Mouse (Mus musculus) neural tube, embryonic 11.5 days (tissue): Measurements from ENCODE around the gene Gdap1l1. TPM values are rescaled to one million over a fixed set of nuclear protein-coding genes. Genes with fewer than 3 reads are reported as not detected.
"Not testable (repeated sequence)": the region's sequence is repeated elsewhere in the genome, so short reads cannot be mapped to it uniquely, and the experiment has no call there.

Experiments used
- ATAC-seq: fragments of 200-750 bp; cut with Nextera tagmentation; 2 replicates; pipeline ENCODE4 v1.8.0; 2017; ENCODE audit warnings: moderate number of reproducible peaks, mild to moderate bottlenecking, moderate TSS enrichment, moderate library complexity; ENCODE audit not compliant: insufficient read depth, low FRiP score, low TSS enrichment
- DNase-seq: peaks from one replicate; pipeline ENCODE4 v3.0.0-alpha.2; 2015; ENCODE audit warnings: low spot score
- H3K27ac ChIP-seq: fragments of 300-500 bp; sonication (generic); 2 replicates; pipeline ENCODE4 v1.5.1; 2014; ENCODE audit warnings: low read depth, mild to moderate bottlenecking, low read length
- H3K27me3 ChIP-seq: fragments of 300-500 bp; sonication (generic); 2 replicates; pipeline ENCODE4 v1.6.1; 2014; ENCODE audit warnings: mild to moderate bottlenecking, low read length, mixed read lengths; ENCODE audit not compliant: control insufficient read depth, insufficient read depth
- H3K36me3 ChIP-seq: fragments of 300-500 bp; sonication (generic); 2 replicates; pipeline ENCODE4 v1.6.1; 2014; ENCODE audit warnings: mild to moderate bottlenecking, low read length, moderate library complexity, mixed read lengths; ENCODE audit not compliant: control insufficient read depth, insufficient read depth
- H3K4me1 ChIP-seq: fragments of 300-500 bp; sonication (generic); 2 replicates; pipeline ENCODE4 v1.6.1; 2014; ENCODE audit warnings: low read length, mixed read lengths; ENCODE audit not compliant: control insufficient read depth, insufficient read depth
- H3K4me2 ChIP-seq: fragments of 300-500 bp; sonication (generic); 2 replicates; pipeline ENCODE4 v1.6.1; 2014; ENCODE audit warnings: low read depth, mild to moderate bottlenecking, moderate library complexity
- H3K4me3 ChIP-seq: fragments of 300-500 bp; sonication (generic); 2 replicates; pipeline ENCODE4 v1.5.1; 2014; ENCODE audit warnings: low read depth, low read length
- H3K9ac ChIP-seq: fragments of 300-500 bp; sonication (generic); 2 replicates; pipeline ENCODE4 v1.6.1; 2014; ENCODE audit warnings: mild to moderate bottlenecking, low read length
- H3K9me3 ChIP-seq: fragments of 300-500 bp; sonication (generic); 2 replicates; pipeline ENCODE4 v1.6.1; 2016; ENCODE audit warnings: low read length; ENCODE audit not compliant: control insufficient read depth
- WGBS: fragments of 180-500 bp; shearing (Covaris S2); extraction: QIAGEN DNeasy Blood & Tissue Kit; methylation state at CpG from one replicate; pipeline ENCODE4 v1.1.7; 2014; 5-methylcytosine and 5-hydroxymethylcytosine counted together
- polyA plus RNA-seq: library from polyadenylated mRNA; unstranded; fragments of >200 nt; fragmentation: Nextera tagmentation; extraction: Ambion mirVana; gene quantifications from 2 replicates; pipeline ENCODE4 v1.2.1, GENCODE M21; 2014

Gdap1l1 gene
- polyA plus RNA-seq, 1 experiment from 2014 or later = 53.8 TPM

DNA sequence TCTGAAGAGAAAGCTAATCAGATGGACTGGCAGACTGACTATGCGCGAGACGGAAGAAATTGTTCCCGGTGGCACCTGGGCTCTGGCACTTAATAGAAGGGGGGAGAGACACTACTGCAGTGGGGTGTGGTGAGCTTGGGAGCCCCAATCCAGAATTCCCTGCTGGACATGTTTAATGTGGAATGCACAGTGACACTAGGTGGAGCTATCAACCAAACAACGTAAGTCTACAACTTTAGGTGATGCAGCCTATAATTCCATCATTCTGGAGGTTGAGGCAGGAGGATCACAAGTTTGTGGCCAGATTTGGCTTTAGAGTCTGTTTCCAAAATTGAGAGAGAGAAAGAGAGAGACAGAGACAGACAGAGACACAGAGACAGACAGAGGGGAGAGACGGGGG lies 14.5 kb downstream of the Gdap1l1 start:
- no peak for ATAC-seq
- Histone ChIP-seq H3K4me1 (no peaks in the 10 kb centered on the region), H3K36me3 (no peaks in the 10 kb centered on the region), H3K9me3 (no peaks in the 10 kb centered on the region), H3K27ac (no peak overlapping the region), H3K4me2 (no peak overlapping the region), H3K27me3 (no peaks in the 10 kb centered on the region), H3K9ac (no peak overlapping the region), H3K4me3 (no peak overlapping the region)
- WGBS = 87% methylated on average over 6 of the region's 6 CpGs
- no peak for DNase-seq

DNA sequence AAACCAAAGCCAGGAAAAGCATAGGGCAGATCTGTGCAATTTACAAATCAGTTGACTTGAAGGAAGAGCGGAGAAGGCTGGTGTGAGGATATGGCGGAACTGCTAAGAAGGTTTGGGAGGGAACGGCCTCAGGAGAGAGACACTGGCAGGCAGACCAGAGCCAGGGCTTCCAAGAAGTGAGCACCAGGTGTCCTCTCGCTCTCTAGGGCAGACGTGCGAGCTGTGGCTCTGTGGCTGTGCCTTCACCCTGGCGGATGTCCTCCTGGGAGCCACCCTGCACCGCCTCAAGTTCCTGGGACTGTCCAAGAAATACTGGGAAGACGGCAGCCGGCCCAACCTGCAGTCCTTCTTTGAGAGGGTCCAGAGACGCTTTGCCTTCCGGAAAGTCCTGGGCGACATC lies 15.1 kb downstream of the Gdap1l1 start:
- Histone ChIP-seq H3K9ac (no peak overlapping the region), H3K9me3 (no peaks in the 10 kb centered on the region), H3K4me2 (no peak overlapping the region), H3K27ac (no peak overlapping the region), H3K27me3 (no peaks in the 10 kb centered on the region), H3K4me1 (no peaks in the 10 kb centered on the region), H3K36me3 (no peaks in the 10 kb centered on the region), H3K4me3 (no peak overlapping the region)
- ATAC-seq = no peak
- no peak for DNase-seq
- 87% methylated on average over 13 of the region's 13 CpGs for WGBS

DNA sequence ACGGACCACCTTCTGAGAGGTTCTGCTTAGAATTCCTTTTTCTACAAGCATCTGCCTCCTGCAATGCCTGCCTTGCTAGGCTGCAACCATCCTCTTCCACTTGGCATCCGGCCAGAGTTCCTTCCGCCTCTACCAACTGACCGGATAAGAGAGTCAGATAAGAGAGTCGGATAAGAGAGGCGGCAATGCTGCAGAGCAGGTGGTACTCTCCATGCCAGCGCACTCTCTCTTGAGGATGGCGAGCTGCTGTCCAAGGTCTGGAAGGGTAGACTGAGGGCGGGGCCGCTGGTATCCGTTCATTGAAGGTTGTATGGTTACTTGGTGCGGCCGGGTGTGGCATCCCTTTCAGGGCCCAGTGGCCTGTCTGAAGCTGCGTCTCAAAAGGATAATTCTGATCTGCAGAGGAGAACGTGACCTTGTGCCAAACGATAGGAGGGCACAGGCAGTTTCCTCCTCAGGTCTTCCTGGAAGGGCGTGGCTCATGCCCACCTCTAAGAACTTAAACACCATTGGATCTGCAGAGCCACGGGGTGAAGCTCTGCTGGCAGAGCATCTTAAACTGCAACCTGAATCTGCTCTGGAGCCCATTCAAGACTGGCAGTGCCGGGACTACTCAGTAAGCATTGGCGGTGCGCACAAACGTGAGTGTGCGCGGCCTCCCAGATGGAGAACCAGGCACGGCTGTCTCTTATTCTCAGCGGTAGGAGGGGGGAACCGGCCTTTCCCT lies 20.4 kb downstream of the Gdap1l1 start:
- DNase-seq (no peak), ATAC-seq (no peak)
- H3K4me2 ChIP-seq = no peak overlapping the region
- H3K4me3 ChIP-seq = no peak overlapping the region
- no peaks in the 10 kb centered on the region for H3K36me3 ChIP-seq
- H3K9me3 ChIP-seq = no peaks in the 10 kb centered on the region
- 0 out of 2 replicates have a peak, but pooled peaks cover 3% of the 10 kb centered on the region for H3K27me3 ChIP-seq
- WGBS = 57% methylated on average over 27 of the region's 27 CpGs
- H3K27ac ChIP-seq = no peak overlapping the region
- no peak overlapping the region for H3K9ac ChIP-seq
- no peaks in the 10 kb centered on the region for H3K4me1 ChIP-seq

DNA sequence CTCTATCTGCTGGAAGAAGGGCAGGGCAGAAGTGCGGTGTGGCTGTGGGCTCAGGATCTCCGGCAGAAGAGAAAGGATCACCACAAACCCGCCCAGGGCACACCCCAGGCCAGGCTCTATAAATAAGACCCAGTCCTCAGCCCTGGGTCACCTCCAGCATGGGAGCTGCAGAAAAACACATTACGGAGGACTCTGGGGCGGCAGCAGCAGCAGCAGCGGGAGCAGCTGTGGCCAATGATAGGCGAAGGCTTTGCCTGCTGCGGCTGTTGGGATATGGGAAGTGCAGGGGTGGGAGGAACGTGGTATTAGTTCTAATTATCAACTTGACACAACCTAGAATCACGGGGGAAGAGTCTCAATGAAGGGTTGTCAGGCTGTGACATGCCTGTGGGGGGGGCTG lies 21.1 kb downstream of the Gdap1l1 start:
- Histone ChIP-seq H3K9ac (no peak overlapping the region), H3K27ac (no peak overlapping the region), H3K36me3 (no peaks in the 10 kb centered on the region), H3K4me1 (no peaks in the 10 kb centered on the region), H3K4me3 (no peak overlapping the region), H3K4me2 (no peak overlapping the region), H3K27me3 (0 out of 2 replicates have a peak, but pooled peaks cover 3% of the 10 kb centered on the region), H3K9me3 (no peaks in the 10 kb centered on the region)
- no peak for ATAC-seq
- DNase-seq = no peak
- 47% methylated on average over 10 of the region's 10 CpGs for WGBS

DNA sequence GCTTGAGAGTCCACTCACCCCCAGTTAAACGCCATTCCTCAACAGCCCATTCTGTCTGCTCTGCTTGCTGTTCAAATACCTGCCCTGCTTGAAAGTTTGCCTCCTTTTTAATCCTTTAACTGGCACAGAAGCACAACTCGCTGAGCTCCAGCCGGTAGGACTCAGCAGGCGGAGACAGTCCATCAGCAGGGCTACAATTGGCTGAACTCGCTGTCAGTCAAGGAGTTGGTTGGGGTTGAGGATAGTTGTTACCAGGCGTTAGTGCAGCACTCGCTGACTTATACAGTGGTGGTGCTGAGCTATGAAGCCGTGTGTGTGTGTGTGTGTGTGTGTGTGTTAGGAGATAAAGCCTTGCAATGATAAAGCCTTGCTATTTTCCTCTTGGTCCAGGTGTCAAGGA lies 22.3 kb downstream of the Gdap1l1 start:
- no peak for DNase-seq
- H3K9ac ChIP-seq = no peak overlapping the region
- H3K27me3 ChIP-seq = 0 out of 2 replicates have a peak, but pooled peaks cover 3% of the 10 kb centered on the region
- ATAC-seq = no peak
- H3K4me1 ChIP-seq = no peaks in the 10 kb centered on the region
- H3K36me3 ChIP-seq = no peaks in the 10 kb centered on the region
- 89% methylated on average over 8 of the region's 8 CpGs for WGBS
- no peak overlapping the region for H3K4me2 ChIP-seq
- no peaks in the 10 kb centered on the region for H3K9me3 ChIP-seq
- no peak overlapping the region for H3K4me3 ChIP-seq
- H3K27ac ChIP-seq = no peak overlapping the region

DNA sequence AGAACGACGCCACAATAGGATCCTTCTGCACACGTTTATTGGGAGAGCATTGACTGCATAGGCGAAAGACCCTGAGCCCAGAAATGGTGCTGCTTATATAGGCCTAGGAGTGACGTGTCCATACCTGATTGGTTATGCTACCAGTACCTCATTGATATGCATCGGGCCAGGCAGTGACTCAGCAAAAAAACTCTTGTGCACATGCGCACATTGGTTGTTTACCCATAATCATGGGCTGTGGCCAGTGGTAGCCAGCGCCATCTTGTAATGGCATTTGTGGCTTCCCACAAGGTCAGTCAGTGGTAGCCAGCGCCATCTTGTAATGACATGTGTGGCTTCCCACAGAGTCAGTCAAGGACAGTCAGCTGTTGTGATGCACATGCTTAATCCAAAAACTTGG lies 23.0 kb downstream of the Gdap1l1 start:
- not testable (repeated sequence) for H3K4me2 ChIP-seq, H3K27me3 ChIP-seq, H3K4me3 ChIP-seq, H3K27ac ChIP-seq, DNase-seq, H3K4me1 ChIP-seq, H3K9me3 ChIP-seq, H3K36me3 ChIP-seq, ATAC-seq, H3K9ac ChIP-seq
- 93% methylated on average over 8 of the region's 9 CpGs for WGBS

DNA sequence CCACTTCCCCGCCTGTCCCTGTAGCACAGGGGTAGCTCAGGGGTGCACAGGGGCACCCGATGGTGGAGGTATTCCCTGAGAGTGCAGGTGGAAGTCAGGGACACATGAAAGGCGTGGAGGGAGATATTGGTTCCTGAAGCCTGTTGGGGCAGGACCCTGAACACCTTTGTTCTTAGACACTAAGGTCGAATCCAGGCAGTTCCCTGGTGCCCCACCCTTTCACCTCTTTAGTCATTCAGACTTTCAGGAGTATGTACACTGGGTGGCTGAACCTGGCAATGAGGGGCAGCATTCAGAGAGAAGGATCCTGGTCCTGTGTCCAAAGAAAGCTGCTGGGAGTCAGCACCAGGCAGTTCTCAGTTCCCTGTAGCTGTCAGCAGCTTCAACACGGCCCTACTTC lies 24.1 kb downstream of the Gdap1l1 start:
- H3K9ac ChIP-seq = no peak overlapping the region
- no peaks in the 10 kb centered on the region for H3K36me3 ChIP-seq
- H3K27me3 ChIP-seq = 0 out of 2 replicates have a peak, but pooled peaks cover 3% of the 10 kb centered on the region
- 85% methylated on average over 5 of the region's 5 CpGs for WGBS
- H3K4me3 ChIP-seq = no peak overlapping the region
- no peaks in the 10 kb centered on the region for H3K4me1 ChIP-seq
- no peaks in the 10 kb centered on the region for H3K9me3 ChIP-seq
- DNase-seq (no peak), ATAC-seq (no peak)
- no peak overlapping the region for H3K27ac ChIP-seq
- no peak overlapping the region for H3K4me2 ChIP-seq

DNA sequence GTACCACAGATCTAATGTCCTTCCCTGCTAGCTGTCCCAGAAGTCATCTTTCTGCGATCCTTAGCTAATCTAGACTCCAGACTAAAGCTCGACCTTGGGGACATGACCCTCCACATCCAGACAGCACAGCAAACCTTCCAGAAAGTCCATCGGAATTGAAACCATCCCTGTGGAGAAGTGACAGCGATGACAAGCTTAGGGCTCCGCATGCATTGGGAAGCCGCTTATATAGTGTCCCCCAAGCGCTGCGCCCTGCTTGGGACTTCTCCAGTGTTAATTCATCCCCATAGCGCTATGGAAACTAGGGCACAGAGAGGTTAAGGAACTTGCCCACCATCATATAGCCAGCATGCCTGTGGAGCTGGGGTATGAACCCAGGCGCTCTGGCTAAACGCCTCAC lies 24.5 kb downstream of the Gdap1l1 start:
- no peak overlapping the region for H3K9ac ChIP-seq
- 0 out of 2 replicates have a peak, but pooled peaks cover 3% of the 10 kb centered on the region for H3K27me3 ChIP-seq
- H3K36me3 ChIP-seq = no peaks in the 10 kb centered on the region
- ATAC-seq (no peak), DNase-seq (no peak)
- no peak overlapping the region for H3K4me3 ChIP-seq
- 79% methylated on average over 11 of the region's 11 CpGs for WGBS
- H3K4me2 ChIP-seq = no peak overlapping the region
- H3K4me1 ChIP-seq = no peaks in the 10 kb centered on the region
- H3K27ac ChIP-seq = no peak overlapping the region
- H3K9me3 ChIP-seq = no peaks in the 10 kb centered on the region

DNA sequence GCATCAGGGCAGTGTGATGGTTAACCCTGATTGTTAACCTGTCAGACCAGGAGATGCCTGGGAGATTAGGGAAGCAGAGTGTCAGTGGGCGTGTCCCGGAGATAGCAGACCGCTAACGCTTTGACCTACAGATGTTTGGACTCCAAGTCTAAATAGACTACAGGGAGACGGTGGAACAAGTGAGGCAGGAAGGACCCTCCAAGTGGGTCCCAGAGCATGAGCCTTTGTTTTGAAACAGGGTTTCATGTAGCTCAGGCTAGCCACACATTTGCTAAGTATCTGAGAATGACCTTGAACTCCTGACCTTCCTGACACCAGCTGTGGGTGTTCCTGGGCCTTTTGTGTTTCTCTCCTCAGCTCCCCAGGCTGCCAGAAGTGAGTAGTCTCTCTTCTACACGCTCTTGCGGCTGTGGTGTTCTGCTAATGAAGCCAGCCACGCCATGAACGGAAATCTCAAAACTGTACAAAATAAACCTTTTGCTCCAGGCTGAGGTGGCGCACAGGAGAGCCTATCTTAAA lies 25.0 kb downstream of the Gdap1l1 start:
- no peak overlapping the region for H3K27ac ChIP-seq
- 71% methylated on average over 10 of the region's 10 CpGs for WGBS
- no peaks in the 10 kb centered on the region for H3K4me1 ChIP-seq
- no peaks in the 10 kb centered on the region for H3K9me3 ChIP-seq
- no peak for DNase-seq
- H3K4me2 ChIP-seq = no peak overlapping the region
- no peak for ATAC-seq
- no peak overlapping the region for H3K4me3 ChIP-seq
- H3K27me3 ChIP-seq = 0 out of 2 replicates have a peak, but pooled peaks cover 3% of the 10 kb centered on the region
- no peak overlapping the region for H3K9ac ChIP-seq
- H3K36me3 ChIP-seq = no peaks in the 10 kb centered on the region
